Mouse (Mus musculus): Measurements from ENCODE around the gene Mcm10.

- TF ChIP-seq EP300 (IDR thresholded peaks at IDR 0.05; ENCODE audit: low read depth) (no peak), CTCF (IDR thresholded peaks at IDR 0.05; ENCODE audit: low read depth) (no peak)
Measured at GRCm38 (mm10) chr2:4975807-4976206, 36.8 kb downstream of the Mcm10 start, which contains the start of gene Ucma.
